Mouse (Mus musculus): ENCODE results near the gene Asna1. TPM values are rescaled to one million over a fixed set of nuclear protein-coding genes. Genes with fewer than 3 reads are reported as not detected.
A peak's percentile ranks its signal among the peaks of the same experiment; 100 is the strongest.

Gene Asna1
- total and polyA plus RNA-seq, 3 experiments, result 104 to 106 (median 106) TPM

- DNase-seq, result peak; percentile 94
Measured at GRCm38 (mm10) chr8:84989810-84990209, 35.3 kb downstream of the Asna1 start.

GRCm38 (mm10) chr8:84989311-84989731 is 35.8 kb downstream of the Asna1 start:
- peak; percentile 58 for DNase-seq

- no peak for DNase-seq
Measured at GRCm38 (mm10) chr8:84987903-84988302, 37.2 kb downstream of the Asna1 start.

GRCm38 (mm10) chr8:84987388-84987787 is 37.7 kb downstream of the Asna1 start:
- no peak for DNase-seq

GRCm38 (mm10) chr8:84986379-84986945 is 38.6 kb downstream of the Asna1 start:
- no peak for DNase-seq

- peak; percentile 94 for DNase-seq
Measured at GRCm38 (mm10) chr8:84985684-84986378, 39.2 kb downstream of the Asna1 start.

- no peak for DNase-seq
Measured at GRCm38 (mm10) chr8:84985049-84985683, 39.9 kb downstream of the Asna1 start.

GRCm38 (mm10) chr8:84984294-84985048 is 40.6 kb downstream of the Asna1 start:
- DNase-seq, result peak; percentile 65

GRCm38 (mm10) chr8:84982499-84983011 is 42.5 kb downstream of the Asna1 start:
- DNase-seq, result no peak

- DNase-seq, result no peak
Measured at GRCm38 (mm10) chr8:84981644-84982498, 43.2 kb downstream of the Asna1 start.

GRCm38 (mm10) chr8:84980622-84981358 is 44.3 kb downstream of the Asna1 start:
- DNase-seq, result peak; percentile 90

- peak; percentile 97 for DNase-seq
Measured at GRCm38 (mm10) chr8:84979599-84980421, 45.3 kb downstream of the Asna1 start.

- peak; percentile 99 for DNase-seq
Measured at GRCm38 (mm10) chr8:84978248-84978940, 46.7 kb downstream of the Asna1 start, which contains the start of gene Junb. TSS of gene Junb (minus strand) at chr8:84978718.

- DNase-seq, result peak; percentile 86
Measured at GRCm38 (mm10) chr8:84977435-84978247, 47.4 kb downstream of the Asna1 start.

- no peak for DNase-seq
Measured at GRCm38 (mm10) chr8:84976763-84977434, 48.2 kb downstream of the Asna1 start.

GRCm38 (mm10) chr8:84976031-84976762 is 48.9 kb downstream of the Asna1 start:
- peak; percentile 98 for DNase-seq

GRCm38 (mm10) chr8:84975434-84975833 is 49.6 kb downstream of the Asna1 start:
- DNase-seq, result peak; percentile 71

Measured in adrenal gland, adult 2 months (tissue).